Mouse (Mus musculus) kidney, adult 18-20 months (tissue): ENCODE results near the gene R3hcc1l.

ENCODE experiments used
- DNase-seq: peaks from one replicate; pipeline ENCODE4 v3.0.0; 2021

R3hcc1l gene

GRCm38 (mm10) chr19:42602041-42602440, 83.5 kb downstream of the R3hcc1l start:
- DNase-seq: no peak

GRCm38 (mm10) chr19:42602576-42602975, 84.0 kb downstream of the R3hcc1l start:
- DNase-seq: no peak

- no peak for DNase-seq
These were observed 89.5 kb downstream of the R3hcc1l start for GRCm38 (mm10) chr19:42608082-42608481.

GRCm38 (mm10) chr19:42609716-42610115, 91.2 kb downstream of the R3hcc1l start:
- DNase-seq: no peak

GRCm38 (mm10) chr19:42611746-42612145, 93.2 kb downstream of the R3hcc1l start:
- no peak for DNase-seq

- DNase-seq: peak; percentile 78
These were observed 94.1 kb downstream of the R3hcc1l start, which contains the start of gene Loxl4 for GRCm38 (mm10) chr19:42612654-42613053. Gene Loxl4, minus strand, starts transcription at chr19:42612813.

- DNase-seq: no peak
These were observed 94.6 kb downstream of the R3hcc1l start for GRCm38 (mm10) chr19:42613116-42613515.

GRCm38 (mm10) chr19:42613647-42614225, 95.2 kb downstream of the R3hcc1l start:
- no peak for DNase-seq

- peak; percentile 79 for DNase-seq
These were observed 109.5 kb downstream of the R3hcc1l start for GRCm38 (mm10) chr19:42628068-42628467.

GRCm38 (mm10) chr19:42631541-42631961, 113.0 kb downstream of the R3hcc1l start:
- DNase-seq: peak; percentile 43

GRCm38 (mm10) chr19:42632301-42632700, 113.7 kb downstream of the R3hcc1l start:
- DNase-seq: no peak

- DNase-seq: no peak
These were observed 115.1 kb downstream of the R3hcc1l start for GRCm38 (mm10) chr19:42633650-42634049.

GRCm38 (mm10) chr19:42636631-42637030, 118.1 kb downstream of the R3hcc1l start:
- DNase-seq: no peak

- no peak for DNase-seq
These were observed 120.3 kb downstream of the R3hcc1l start for GRCm38 (mm10) chr19:42638604-42639481.

GRCm38 (mm10) chr19:42639544-42639943, 121.0 kb downstream of the R3hcc1l start:
- DNase-seq: no peak

GRCm38 (mm10) chr19:42640211-42640610, 121.7 kb downstream of the R3hcc1l start:
- no peak for DNase-seq
